Mouse (Mus musculus) forebrain, embryonic 13.5 days (tissue): ENCODE measurements around the gene Ywhag. TPM values are rescaled to one million over a fixed set of nuclear protein-coding genes. Genes with fewer than 3 reads are reported as not detected.

Experiments
- ATAC-seq: fragments of 200-750 bp; cut with Nextera tagmentation; 2 replicates; pipeline ENCODE4 v1.8.0; 2017
- H3K27ac ChIP-seq: fragments of 300-500 bp; sonication (generic); 2 replicates; pipeline ENCODE4 v1.5.1; 2015; ENCODE audit warnings: inconsistent platforms, mild to moderate bottlenecking, moderate library complexity
- H3K27me3 ChIP-seq: fragments of 300-500 bp; sonication (generic); 2 replicates; pipeline ENCODE4 v1.6.1; 2015; ENCODE audit warnings: mild to moderate bottlenecking, inconsistent platforms
- H3K36me3 ChIP-seq: fragments of 300-500 bp; sonication (generic); 2 replicates; pipeline ENCODE4 v1.6.1; 2015; ENCODE audit warnings: mild to moderate bottlenecking, inconsistent platforms; ENCODE audit not compliant: poor library complexity, severe bottlenecking
- H3K4me1 ChIP-seq: fragments of 300-500 bp; sonication (generic); 2 replicates; pipeline ENCODE4 v1.6.1; 2015; ENCODE audit warnings: inconsistent platforms
- H3K4me2 ChIP-seq: fragments of 300-500 bp; sonication (generic); 2 replicates; pipeline ENCODE4 v1.6.1; 2015; ENCODE audit warnings: inconsistent platforms, mild to moderate bottlenecking, moderate library complexity
- H3K4me3 ChIP-seq: fragments of 300-500 bp; sonication (generic); 2 replicates; pipeline ENCODE4 v1.5.1; 2015; ENCODE audit warnings: mild to moderate bottlenecking, inconsistent platforms
- H3K9ac ChIP-seq: fragments of 300-500 bp; sonication (generic); 2 replicates; pipeline ENCODE4 v1.6.1; 2015; ENCODE audit warnings: mild to moderate bottlenecking, inconsistent platforms
- H3K9me3 ChIP-seq: fragments of 300-500 bp; sonication (generic); replicated peaks from 2 replicates; pipeline ENCODE4 v1.6.1; 2016; ENCODE audit warnings: inconsistent platforms
- WGBS: fragments of 180-500 bp; shearing (Covaris S2); methylation state at CpG from one replicate; pipeline ENCODE4 v1.1.7; 2015; 5-methylcytosine and 5-hydroxymethylcytosine counted together
- polyA plus RNA-seq: library from polyadenylated mRNA; unstranded; fragments of >200 nt; fragmentation: Nextera tagmentation; extraction: Ambion mirVana; gene quantifications from 2 replicates; pipeline ENCODE4 v1.2.1, GENCODE M21; 2015

The Ywhag gene
- polyA plus RNA-seq, 1 experiment from 2014 or later = 424 TPM

DNA sequence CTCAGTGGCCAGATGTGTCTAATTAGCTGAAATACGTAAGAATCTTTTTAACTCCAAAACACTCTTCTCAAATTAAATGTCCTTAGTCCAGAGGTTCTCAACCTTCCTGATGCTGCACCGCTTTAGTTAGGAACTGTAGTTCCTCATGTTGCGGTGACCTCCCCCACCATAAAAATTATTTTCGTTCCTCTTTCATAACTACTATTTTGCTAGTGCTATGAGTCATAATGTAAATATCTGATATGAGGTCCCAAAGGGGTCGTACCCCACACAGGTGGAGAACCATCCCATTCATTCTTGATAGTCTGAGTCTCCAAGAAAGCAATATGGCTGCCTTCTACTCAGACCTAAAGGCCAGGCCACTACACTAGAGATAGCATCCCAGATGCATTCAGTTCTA lies 63.9 kb downstream of the Ywhag start:
- no peak for ATAC-seq
- H3K36me3 ChIP-seq = no peaks in the 10 kb centered on the region
- no peaks in the 10 kb centered on the region for H3K9me3 ChIP-seq
- no peak overlapping the region for H3K4me3 ChIP-seq
- peaks cover 17% of the 10 kb centered on the region for H3K4me1 ChIP-seq
- peaks cover 72% of the 10 kb centered on the region for H3K27me3 ChIP-seq
- 88% methylated on average over 5 of the region's 5 CpGs for WGBS
- H3K4me2 ChIP-seq = no peak overlapping the region
- no peak overlapping the region for H3K27ac ChIP-seq
- H3K9ac ChIP-seq = no peak overlapping the region

DNA sequence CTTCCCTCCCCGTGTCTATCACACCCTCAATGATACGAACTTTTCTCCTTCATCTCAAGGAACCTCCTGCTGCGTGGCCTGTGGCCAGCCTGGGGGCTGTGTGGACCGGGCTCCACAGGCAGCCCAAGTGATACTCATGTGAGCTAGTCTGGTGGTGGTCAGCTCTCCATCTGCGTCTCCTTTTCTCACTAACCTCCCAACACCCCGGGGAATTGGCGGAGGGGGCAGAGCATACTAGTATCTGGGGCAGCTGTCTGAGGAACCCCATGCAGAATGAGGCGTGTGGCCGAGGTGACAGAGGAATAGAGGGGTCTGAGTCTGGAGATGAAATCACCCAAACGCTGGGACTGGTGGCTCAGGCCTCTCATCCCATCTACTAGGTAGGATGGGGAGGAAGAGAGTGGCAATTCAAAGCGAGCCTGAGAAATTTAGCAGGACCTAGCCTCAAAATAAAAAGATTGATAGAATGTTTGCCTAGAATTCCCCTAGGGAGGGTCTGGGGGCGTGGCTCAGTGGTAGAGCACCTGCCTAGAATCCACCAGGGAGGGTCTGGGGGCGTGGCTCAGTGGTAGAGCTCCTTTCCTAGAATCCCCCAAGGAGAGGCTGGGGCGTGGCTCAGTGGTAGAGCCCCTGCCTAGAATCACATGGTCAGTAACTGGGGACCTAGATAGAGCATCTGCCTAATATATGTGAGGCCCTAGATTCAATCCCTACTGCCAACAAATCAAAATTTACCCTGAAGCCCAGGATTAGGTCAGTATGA lies 64.6 kb downstream of the Ywhag start:
- no peaks in the 10 kb centered on the region for H3K9me3 ChIP-seq
- no peak for ATAC-seq
- H3K36me3 ChIP-seq = no peaks in the 10 kb centered on the region
- 68% methylated on average over 14 of the region's 14 CpGs for WGBS
- no peak overlapping the region for H3K9ac ChIP-seq
- no peak overlapping the region for H3K27ac ChIP-seq
- peaks cover 78% of the 10 kb centered on the region for H3K27me3 ChIP-seq
- no peak overlapping the region for H3K4me2 ChIP-seq
- H3K4me3 ChIP-seq = no peak overlapping the region
- H3K4me1 ChIP-seq = peaks cover 17% of the 10 kb centered on the region

DNA sequence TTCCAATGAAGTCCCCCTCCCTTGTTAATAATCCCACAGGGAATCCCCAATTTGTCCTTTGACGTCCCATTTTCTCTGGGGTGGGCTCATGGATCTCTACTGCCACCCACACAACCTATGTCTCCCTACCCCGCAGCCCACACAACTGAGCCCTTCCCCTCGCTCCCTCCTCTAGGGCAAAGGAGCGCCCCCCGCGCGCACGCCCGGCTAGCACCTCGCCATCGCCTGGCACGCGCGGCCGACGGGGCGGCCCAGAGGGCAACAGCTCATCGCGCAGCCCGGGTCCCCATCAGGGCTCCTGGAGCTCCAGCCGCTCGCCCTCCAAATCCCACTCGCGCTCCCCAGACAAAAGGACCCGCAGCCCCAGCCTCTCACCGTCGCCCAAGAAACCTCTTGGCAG lies 65.8 kb downstream of the Ywhag start:
- Histone ChIP-seq H3K9me3 (no peaks in the 10 kb centered on the region), H3K4me3 (peak overlapping the region; percentile 48), H3K9ac (peak overlapping the region; percentile 70; the same call in 1 of the 2 replicates), H3K4me2 (peak overlapping the region; percentile 82), H3K4me1 (peaks cover 17% of the 10 kb centered on the region), H3K36me3 (no peaks in the 10 kb centered on the region), H3K27ac (no peak overlapping the region), H3K27me3 (peaks cover 89% of the 10 kb centered on the region)
- 3% methylated on average over 27 of the region's 27 CpGs for WGBS
- no peak for ATAC-seq

DNA sequence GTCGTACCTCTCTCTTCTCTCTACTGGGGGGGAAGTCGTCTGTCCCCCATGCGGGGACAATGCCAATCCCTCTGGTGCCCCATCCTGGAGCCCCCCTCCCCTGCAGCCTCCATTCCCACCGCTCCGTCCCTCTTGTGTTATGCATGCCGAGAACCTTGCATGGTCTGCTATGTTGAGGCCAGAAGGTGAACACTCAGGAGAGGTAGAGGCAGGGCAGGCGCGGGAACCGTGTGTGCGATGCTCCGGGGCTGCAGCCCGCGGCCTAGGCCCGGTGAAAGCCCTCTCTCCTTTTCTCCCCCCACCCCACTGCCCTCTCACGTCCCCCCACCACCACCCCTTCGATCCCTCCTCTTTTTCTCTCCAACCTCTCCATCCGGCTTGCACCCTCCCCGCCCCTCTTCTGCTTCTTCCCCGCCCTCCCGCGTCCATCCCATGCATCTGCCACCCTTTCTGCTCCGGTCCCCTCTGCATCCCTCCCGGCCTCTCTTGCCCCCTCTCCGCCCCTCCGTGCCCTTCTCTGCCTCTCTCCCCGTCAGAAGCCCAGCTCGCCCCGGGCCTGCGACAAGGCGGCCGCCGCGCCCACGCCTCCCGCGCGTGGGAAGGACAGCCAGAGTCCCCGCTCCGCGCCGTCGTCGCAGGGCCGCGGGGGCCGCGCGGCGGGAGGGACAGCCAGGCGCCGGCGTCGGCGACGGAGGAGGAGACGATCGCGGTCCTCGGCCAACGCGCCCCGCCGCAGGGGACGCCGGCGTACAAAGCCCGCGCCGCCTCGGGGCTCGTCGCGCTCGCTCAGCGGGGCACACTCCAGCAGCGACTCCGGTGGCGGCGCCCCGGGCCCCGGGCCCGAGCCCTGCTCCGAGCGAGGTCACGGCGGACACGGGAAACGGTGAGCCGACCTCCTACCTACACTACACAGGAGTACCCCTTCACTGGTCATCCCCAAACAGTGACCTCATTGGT lies 66.5 kb downstream of the Ywhag start:
- H3K9me3 ChIP-seq = no peaks in the 10 kb centered on the region
- no peak overlapping the region for H3K27ac ChIP-seq
- H3K27me3 ChIP-seq = peaks cover 84% of the 10 kb centered on the region
- H3K36me3 ChIP-seq = no peaks in the 10 kb centered on the region
- under 1% methylated on average over 78 of the region's 89 CpGs for WGBS
- H3K4me2 ChIP-seq = peak overlapping the region; percentile 82
- H3K4me3 ChIP-seq = peak overlapping the region; percentile 48
- ATAC-seq = peak; percentile 52
- H3K4me1 ChIP-seq = peaks cover 17% of the 10 kb centered on the region
- H3K9ac ChIP-seq = peak overlapping the region; percentile 70

DNA sequence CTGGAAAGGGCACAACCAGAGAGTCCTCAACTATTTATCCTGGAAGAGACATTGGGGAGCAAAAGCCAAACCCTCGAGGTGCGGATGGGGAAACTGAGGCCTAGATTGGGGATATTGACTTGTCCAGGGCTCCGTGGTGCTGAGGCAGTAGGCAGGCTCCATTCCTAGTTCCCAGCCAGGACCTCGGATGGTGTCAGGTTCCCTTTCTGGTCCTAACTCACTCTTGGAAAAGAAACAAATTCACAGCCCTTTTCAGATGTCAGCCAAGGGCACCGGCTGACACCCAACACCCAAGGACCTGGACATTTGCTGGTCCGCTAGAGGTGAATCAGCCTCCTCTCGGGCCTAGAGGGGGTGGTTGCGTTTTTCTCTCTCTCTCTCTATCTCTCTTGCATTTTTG lies 67.8 kb downstream of the Ywhag start:
- H3K36me3 ChIP-seq = no peaks in the 10 kb centered on the region
- no peak overlapping the region for H3K27ac ChIP-seq
- no peak overlapping the region for H3K9ac ChIP-seq
- WGBS = 45% methylated on average over 8 of the region's 8 CpGs
- no peak for ATAC-seq
- no peak overlapping the region for H3K4me2 ChIP-seq
- peaks cover 83% of the 10 kb centered on the region for H3K27me3 ChIP-seq
- H3K9me3 ChIP-seq = no peaks in the 10 kb centered on the region
- H3K4me1 ChIP-seq = peaks cover 17% of the 10 kb centered on the region
- no peak overlapping the region for H3K4me3 ChIP-seq

Other genes with a start within 250 kb of the Ywhag start
- 67.0 and 69.7 TPM in 2 replicates for gene Tmem120a, start 190.2 kb downstream of the Ywhag start, polyA plus RNA-seq
- 0.26 and 0.41 TPM in 2 replicates for gene Styxl1, start 156.2 kb downstream of the Ywhag start, polyA plus RNA-seq
- 558 and 564 TPM in 2 replicates for gene Mdh2, start 156.1 kb downstream of the Ywhag start, polyA plus RNA-seq
- 45.8 and 52.8 TPM in 2 replicates for gene Srrm3, start 127.7 kb downstream of the Ywhag start, polyA plus RNA-seq
- 3.9 and 4.3 TPM in 2 replicates for gene Hspb1, start 46.7 kb downstream of the Ywhag start, polyA plus RNA-seq
- gene Ssc4d, start 39.9 kb upstream of the Ywhag start, polyA plus RNA-seq = 0.48 TPM in 2 replicates
- not detected in 2 replicates for gene Zp3, start 45.5 kb upstream of the Ywhag start, polyA plus RNA-seq
- 25.5 and 27.2 TPM in 2 replicates for gene Dtx2, start 60.2 kb upstream of the Ywhag start, polyA plus RNA-seq
- not detected in 2 replicates for gene Upk3b, start 103.9 kb upstream of the Ywhag start, polyA plus RNA-seq
- not detected in 2 replicates for gene Upk3bl, start 119.9 kb upstream of the Ywhag start, polyA plus RNA-seq
- gene Rasa4, start 149.3 kb upstream of the Ywhag start, polyA plus RNA-seq = 5.1 and 7.8 TPM in 2 replicates
- 282 and 287 TPM in 2 replicates for gene Polr2j, start 182.0 kb upstream of the Ywhag start, polyA plus RNA-seq
- 43.2 and 45.2 TPM in 2 replicates for gene Lrwd1, start 201.5 kb upstream of the Ywhag start, polyA plus RNA-seq
- 18.4 and 22.8 TPM in 2 replicates for gene Alkbh4, start 201.5 kb upstream of the Ywhag start, polyA plus RNA-seq
- gene Orai2, start 236.1 kb upstream of the Ywhag start, polyA plus RNA-seq = 17.4 and 21.9 TPM in 2 replicates